Mouse (Mus musculus) MEL (cell line): ENCODE results near the gene Aldh16a1. TPM values are rescaled to one million over a fixed set of nuclear protein-coding genes. Genes with fewer than 3 reads are reported as not detected.

Experiments used
- DNase-seq: peaks from one replicate; pipeline ENCODE4 v3.0.0; 2011; ENCODE audit warnings: low read depth, low spot score
- H3K27ac ChIP-seq: 2 replicates; pipeline ENCODE4 v1.5.1; 2012; ENCODE audit warnings: low read depth, mild to moderate bottlenecking, control low read depth, low read length, moderate library complexity; ENCODE audit not compliant: control insufficient read depth
- H3K27me3 ChIP-seq, 2 experiments: fragments of 150-350 bp in 1 of 2; sonication (generic) in 1 of 2; 2 replicates each; pipeline ENCODE4 v1.6.1; 2012; ENCODE audit warnings: low read length in 2 of 2, mild to moderate bottlenecking in 2 of 2, improper control_type of control experiment in 1 of 2, moderate library complexity in 1 of 2; ENCODE audit not compliant: insufficient read depth in 2 of 2, control insufficient read depth in 1 of 2
- H3K36me3 ChIP-seq, 2 experiments: 2 replicates each; pipeline ENCODE4 v1.6.1; 2012 to 2014; ENCODE audit warnings: low read length in 2 of 2, improper control_type of control experiment in 1 of 2, inconsistent platforms in 1 of 2, mild to moderate bottlenecking in 1 of 2; ENCODE audit not compliant: insufficient read depth in 2 of 2, control insufficient read depth in 1 of 2
- H3K4me1 ChIP-seq, 2 experiments: fragments of 150-350 bp in 1 of 2; sonication (generic) in 1 of 2; 2 replicates each; pipeline ENCODE4 v1.6.1; 2012; ENCODE audit warnings: low read length in 2 of 2, improper control_type of control experiment in 1 of 2, mild to moderate bottlenecking in 1 of 2; ENCODE audit not compliant: insufficient read depth in 2 of 2, control insufficient read depth in 1 of 2
- H3K4me3 ChIP-seq, 2 experiments: fragments of 150-350 bp in 1 of 2; sonication (generic) in 1 of 2; 2 replicates each; pipeline ENCODE4 v1.5.1; 2012; ENCODE audit warnings: low read depth in 2 of 2, low read length in 2 of 2, mild to moderate bottlenecking in 2 of 2, moderate library complexity in 2 of 2, control low read depth in 1 of 2, improper control_type of control experiment in 1 of 2; ENCODE audit not compliant: control insufficient read depth in 1 of 2, insufficient read depth in 1 of 2
- H3K79me2 ChIP-seq: 2 replicates; pipeline ENCODE4 v1.6.1; 2012; ENCODE audit warnings: mild to moderate bottlenecking, low read length, moderate library complexity; ENCODE audit not compliant: control insufficient read depth, poor library complexity, insufficient read depth
- H3K9ac ChIP-seq: 2 replicates; pipeline ENCODE4 v1.6.1; 2012; ENCODE audit warnings: low read depth, mild to moderate bottlenecking, control low read depth, low read length, moderate library complexity; ENCODE audit not compliant: control insufficient read depth, poor library complexity, severe bottlenecking
- H3K9me3 ChIP-seq: fragments of 150-350 bp; sonication (generic); replicated peaks from 2 replicates; pipeline ENCODE4 v1.6.1; 2012; ENCODE audit warnings: mild to moderate bottlenecking, low read length, improper control_type of control experiment, moderate library complexity; ENCODE audit not compliant: insufficient read depth
- BHLHE40 ChIP-seq: IDR thresholded peaks from 2 replicates; pipeline ENCODE4 v1.6.1; 2012; ENCODE audit warnings: low read depth, mild to moderate bottlenecking, inconsistent platforms, low read length, improper control_type of control experiment, borderline replicate concordance
- CHD1 ChIP-seq: IDR thresholded peaks from 2 replicates; pipeline ENCODE4 v1.6.1; 2012; ENCODE audit warnings: low read depth, mild to moderate bottlenecking, inconsistent platforms, low read length, improper control_type of control experiment
- E2F4 ChIP-seq: IDR thresholded peaks from 2 replicates; pipeline ENCODE4 v1.6.1; 2011; ENCODE audit warnings: low read depth, low read length, improper control_type of control experiment, borderline replicate concordance
- ELF1 ChIP-seq: IDR thresholded peaks from 2 replicates; pipeline ENCODE4 v1.6.1; 2014; ENCODE audit warnings: low read depth, mild to moderate bottlenecking, inconsistent platforms, low read length, improper control_type of control experiment, moderate library complexity
- EP300 ChIP-seq, 2 experiments: IDR thresholded peaks; 2 replicates each; pipeline ENCODE4 v1.6.1; 2011; ENCODE audit warnings: improper control_type of control experiment in 2 of 2, low read length in 2 of 2, low read depth in 1 of 2, mild to moderate bottlenecking in 1 of 2
- ETS1 ChIP-seq: IDR thresholded peaks from 2 replicates; pipeline ENCODE4 v1.6.1; 2012; ENCODE audit warnings: low read depth, mild to moderate bottlenecking, inconsistent platforms, low read length, improper control_type of control experiment, moderate library complexity
- GABPA ChIP-seq: IDR thresholded peaks from 2 replicates; pipeline ENCODE4 v1.6.1; 2012; ENCODE audit warnings: low read depth, mild to moderate bottlenecking, inconsistent platforms, low read length, improper control_type of control experiment, moderate library complexity
- GATA1 ChIP-seq: IDR thresholded peaks from 2 replicates; pipeline ENCODE4 v1.6.1; 2011; ENCODE audit warnings: low read depth, low read length, improper control_type of control experiment
- HCFC1 ChIP-seq: IDR thresholded peaks from 2 replicates; pipeline ENCODE4 v1.6.1; 2012; ENCODE audit warnings: low read depth, mild to moderate bottlenecking, inconsistent platforms, low read length, improper control_type of control experiment, moderate library complexity
- JUND ChIP-seq: IDR thresholded peaks from 2 replicates; pipeline ENCODE4 v1.6.1; 2011; ENCODE audit warnings: low read depth, mild to moderate bottlenecking, improper control_type of control experiment, low read length
- KAT2A ChIP-seq: conservative IDR thresholded peaks from 2 replicates; pipeline ENCODE4 v1.6.1; 2012; ENCODE audit warnings: low read depth, low read length, improper control_type of control experiment, inconsistent platforms
- MAX ChIP-seq: IDR thresholded peaks from 2 replicates; pipeline ENCODE4 v1.6.1; 2011; ENCODE audit warnings: low read length, improper control_type of control experiment
- MEF2A ChIP-seq: IDR thresholded peaks from 2 replicates; pipeline ENCODE4 v1.6.1; 2014; ENCODE audit warnings: low read depth, mild to moderate bottlenecking, inconsistent platforms, low read length, improper control_type of control experiment; ENCODE audit not compliant: poor library complexity, insufficient replicate concordance, severe bottlenecking; ENCODE audit errors: extremely low read depth
- MXI1 ChIP-seq: IDR thresholded peaks from 2 replicates; pipeline ENCODE4 v1.6.1; 2011; ENCODE audit warnings: mild to moderate bottlenecking, low read depth, low read length, improper control_type of control experiment
- MYC ChIP-seq: IDR thresholded peaks from 2 replicates; pipeline ENCODE4 v1.6.1; 2011; ENCODE audit warnings: low read depth, mild to moderate bottlenecking, low read length, improper control_type of control experiment, moderate library complexity
- NELFE ChIP-seq: IDR thresholded peaks from 2 replicates; pipeline ENCODE4 v1.6.1; 2011; ENCODE audit warnings: low read depth, low read length, improper control_type of control experiment
- NRF1 ChIP-seq: IDR thresholded peaks from 2 replicates; pipeline ENCODE4 v1.6.1; 2014; ENCODE audit warnings: low read depth, mild to moderate bottlenecking, inconsistent platforms, low read length, improper control_type of control experiment, moderate library complexity; ENCODE audit not compliant: poor library complexity, insufficient read depth, severe bottlenecking
- POLR2A ChIP-seq, 2 experiments: IDR thresholded peaks; 2 replicates each; pipeline ENCODE4 v1.6.1; 2011 to 2012; ENCODE audit warnings: low read length in 2 of 2, mild to moderate bottlenecking in 2 of 2, control low read depth in 1 of 2, improper control_type of control experiment in 1 of 2, low read depth in 1 of 2, moderate library complexity in 1 of 2; ENCODE audit not compliant: control insufficient read depth in 1 of 2, insufficient read depth in 1 of 2, poor library complexity in 1 of 2
- POLR2AphosphoS2 ChIP-seq: IDR thresholded peaks from 2 replicates; pipeline ENCODE4 v1.6.1; 2011; ENCODE audit warnings: low read length, improper control_type of control experiment
- POLR2AphosphoS5 ChIP-seq: IDR thresholded peaks from 2 replicates; pipeline ENCODE4 v1.6.1; 2012; ENCODE audit warnings: low read depth, borderline replicate concordance, mild to moderate bottlenecking, inconsistent platforms, low read length, moderate library complexity, mixed read lengths
- RAD21 ChIP-seq: IDR thresholded peaks from 2 replicates; pipeline ENCODE4 v1.6.1; 2011; ENCODE audit warnings: mild to moderate bottlenecking, low read depth, low read length, improper control_type of control experiment
- RCOR1 ChIP-seq: IDR thresholded peaks from 2 replicates; pipeline ENCODE4 v1.6.1; 2012; ENCODE audit warnings: low read depth, mild to moderate bottlenecking, inconsistent platforms, low read length, improper control_type of control experiment
- SIN3A ChIP-seq: IDR thresholded peaks from 2 replicates; pipeline ENCODE4 v1.6.1; 2012; ENCODE audit warnings: low read length, improper control_type of control experiment, inconsistent platforms
- TAL1 ChIP-seq: IDR thresholded peaks from 2 replicates; pipeline ENCODE4 v1.6.1; 2012; ENCODE audit warnings: mild to moderate bottlenecking, inconsistent platforms, low read length, moderate library complexity, mixed read lengths
- TBP ChIP-seq: IDR thresholded peaks from 2 replicates; pipeline ENCODE4 v1.8.0; 2011; ENCODE audit warnings: low read depth, low read length, improper control_type of control experiment
- UBTF ChIP-seq: IDR thresholded peaks from 2 replicates; pipeline ENCODE4 v1.6.1; 2012; ENCODE audit warnings: low read depth, mild to moderate bottlenecking, inconsistent platforms, low read length, improper control_type of control experiment, moderate library complexity, borderline replicate concordance; ENCODE audit not compliant: insufficient read depth
- USF1 ChIP-seq: IDR thresholded peaks from 2 replicates; pipeline ENCODE4 v1.6.1; 2014; ENCODE audit warnings: low read depth, mild to moderate bottlenecking, inconsistent platforms, low read length, improper control_type of control experiment, moderate library complexity
- ZMIZ1 ChIP-seq: IDR thresholded peaks from 2 replicates; pipeline ENCODE4 v1.6.1; 2012; ENCODE audit warnings: low read depth, mild to moderate bottlenecking, inconsistent platforms, low read length, improper control_type of control experiment, moderate library complexity
- polyA plus RNA-seq, 2 experiments: library from polyadenylated mRNA; stranded (reverse) in 1 of 2; unstranded in 1 of 2; fragments of >175 nt in 1 of 2; fragments of >200 nt in 1 of 2; gene quantifications; 2 replicates each; pipeline versions ENCODE4 v1.2.1 to v1.2.4; 2012; ENCODE audit warnings: low replicate concordance in 2 of 2, low read depth in 1 of 2; ENCODE audit not compliant: insufficient read length in 2 of 2, insufficient read depth in 1 of 2, missing spikeins in 1 of 2
- total RNA-seq: library from RNA; depleted of rRNA; stranded (reverse); fragments of 300-350 nt; gene quantifications from 2 replicates; pipeline ENCODE4 v1.2.3, GENCODE M21; 2012

Aldh16a1 gene
- total and polyA plus RNA-seq, 3 experiments = 33.9 to 61.6 TPM; not detected in 1

DNA sequence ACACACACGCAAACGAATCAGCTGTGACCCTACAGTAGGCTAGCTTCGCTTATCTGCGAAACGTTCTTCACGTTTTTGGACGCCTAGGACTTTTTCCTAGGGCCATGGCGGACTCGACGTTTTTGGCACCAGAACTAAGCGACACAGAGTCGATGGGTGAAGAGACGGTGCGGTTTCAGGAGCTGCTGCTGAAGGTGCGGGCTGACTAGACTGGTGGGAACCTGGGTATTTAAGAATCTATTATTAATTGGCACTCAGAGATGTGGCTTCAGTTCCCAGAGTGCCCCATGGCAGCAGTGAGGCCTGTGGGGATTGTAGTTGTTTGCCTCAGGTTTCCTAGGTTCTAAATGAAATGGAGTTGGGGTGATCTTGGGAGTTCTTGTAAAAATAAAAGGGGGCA, 1.8 kb upstream of the Aldh16a1 start:
- Histone ChIP-seq H3K4me3 (peak overlapping the region; percentile 27 to 34; a peak in 2 of 4 replicates), H3K27ac (no peak overlapping the region; the same call in 1 of the 2 replicates), H3K36me3 (peaks cover 0 to 7% of the 10 kb centered on the region in 2 experiments; a peak in 2 of 4 replicates), H3K79me2 (peaks cover 7% of the 10 kb centered on the region; the same call in 1 of the 2 replicates), H3K4me1 (peaks cover 4 to 12% of the 10 kb centered on the region in 2 experiments; a peak in 3 of 4 replicates), H3K27me3 (no peaks in the 10 kb centered on the region), H3K9me3 (no peaks in the 10 kb centered on the region), H3K9ac (no peak overlapping the region; the same call in 1 of the 2 replicates)
- no peak for DNase-seq
- TF ChIP-seq ZMIZ1 (no peak), GATA1 (no peak), GABPA (no peak), MAX (no peak), ELF1 (no peak), NRF1 (no peak), NELFE (no peak), JUND (no peak), RAD21 (no peak), MXI1 (no peak), KAT2A (no peak), UBTF (no peak), TAL1 (no peak), EP300 (IDR thresholded peaks at IDR 0.05; ENCODE audit: low read depth in 1 of 2, low read length in 2 of 2) (no peak), RCOR1 (no peak), CHD1 (no peak), E2F4 (no peak), HCFC1 (no peak), SIN3A (no peak), ETS1 (no peak)

DNA sequence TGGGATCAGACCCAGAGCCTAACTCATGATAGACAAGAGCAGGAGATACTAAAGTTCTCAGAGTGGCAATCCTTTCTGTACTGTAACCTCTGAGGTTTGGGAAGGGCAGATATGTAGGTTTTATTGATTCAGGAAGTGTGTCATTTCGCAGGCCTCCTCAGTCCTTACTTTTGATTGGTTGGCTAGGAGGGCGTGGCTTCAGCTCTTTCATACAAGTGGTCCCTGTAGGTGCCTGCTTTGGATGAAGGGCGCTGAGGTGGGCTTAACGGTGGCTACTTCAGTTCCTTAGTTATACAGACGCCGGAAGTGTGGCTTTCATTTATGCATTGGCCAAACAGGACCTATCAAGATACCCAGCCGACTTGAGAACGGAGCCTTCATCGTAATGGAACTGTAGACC, 1.2 kb upstream of the Aldh16a1 start:
- Histone ChIP-seq H3K79me2 (peaks cover 7% of the 10 kb centered on the region; the same call in 1 of the 2 replicates), H3K27ac (peak overlapping the region; percentile 84), H3K36me3 (peaks cover 0 to 7% of the 10 kb centered on the region in 2 experiments; a peak in 2 of 4 replicates), H3K9ac (peak overlapping the region; percentile 49), H3K4me3 (peak overlapping the region; percentile 27 to 34), H3K27me3 (no peaks in the 10 kb centered on the region), H3K4me1 (peaks cover 4 to 12% of the 10 kb centered on the region in 2 experiments; a peak in 3 of 4 replicates), H3K9me3 (no peaks in the 10 kb centered on the region)
- DNase-seq = peak; percentile 94
- TF ChIP-seq ETS1 (no peak), NELFE (peak; percentile 66), MXI1 (no peak; the same call in 1 of the 2 replicates), MEF2A (no peak), USF1 (0 out of 2 replicates have a peak, but pooled peaks have one; percentile 30), MYC (no peak), KAT2A (no peak), TBP (peak; percentile 93), BHLHE40 (no peak), HCFC1 (peak; percentile 77), POLR2AphosphoS2 (peak; percentile 85), SIN3A (peak; percentile 46; the same call in 1 of the 2 replicates), ELF1 (peak; percentile 48; the same call in 1 of the 2 replicates), RCOR1 (no peak), POLR2AphosphoS5 (no peak), POLR2A (IDR thresholded peaks at IDR 0.05; ENCODE audit: control insufficient read depth in 1 of 2, insufficient read depth in 1 of 2, low read depth in 1 of 2, low read length in 2 of 2, poor library complexity in 1 of 2) (peak in 1 of 2 experiments; percentile 80; a peak in 2 of 4 replicates), ZMIZ1 (peak; percentile 81; the same call in 1 of the 2 replicates)
